1 mouse cellular context compared by ENCODE assay signal in the genomic region with DNA sequence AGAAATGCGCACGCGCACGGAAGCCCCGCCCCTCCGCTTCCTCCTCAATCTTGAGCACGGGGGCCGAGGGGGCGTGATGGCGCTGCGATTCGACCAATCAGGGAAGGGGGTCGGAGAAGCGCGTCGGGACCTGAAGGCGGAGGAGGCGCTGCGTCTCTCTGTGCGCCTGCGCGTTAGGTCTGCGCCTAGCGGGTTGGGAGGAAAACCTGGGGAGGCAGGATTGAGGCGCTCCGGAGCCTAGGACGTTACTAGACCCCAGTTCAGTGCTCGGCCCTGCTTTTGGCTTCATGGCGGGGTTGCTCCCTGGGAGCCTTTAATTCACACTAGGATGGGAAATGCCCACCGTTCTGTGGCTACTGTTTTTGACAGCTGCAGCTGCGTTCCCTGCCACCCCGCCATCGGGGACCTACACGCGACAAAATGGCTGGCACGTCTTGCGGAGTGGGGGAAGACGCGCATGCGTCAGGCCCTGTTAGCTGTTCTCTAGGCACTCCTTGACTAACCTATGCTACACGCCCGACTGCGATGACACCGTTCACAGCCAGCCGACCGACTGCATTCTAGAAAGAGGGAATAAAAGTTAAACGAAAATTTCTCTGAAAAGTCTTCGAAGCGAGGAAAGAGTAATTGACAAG.
TF ChIP-seq lines count a peak whose summit lies in the region.

No protein-coding gene starts in this region.

TF ChIP-seq in MEL, 35 proteins besides CTCF, POLR2A, EP300 and RAD21:
- TF ChIP-seq ZC3H11A (IDR thresholded peaks at IDR 0.05; ENCODE audit: low read depth, low read length) = no peak
- TF ChIP-seq CHD1 (IDR thresholded peaks at IDR 0.05; ENCODE audit: low read depth, low read length) = no peak
- no peak for TF ChIP-seq JUND (IDR thresholded peaks at IDR 0.05; ENCODE audit: low read depth, low read length)
- TF ChIP-seq MYB (IDR thresholded peaks at IDR 0.05; ENCODE audit: low read depth, low read length) = no peak
- no peak for TF ChIP-seq HCFC1 (IDR thresholded peaks at IDR 0.05; ENCODE audit: low read depth, low read length)
- TF ChIP-seq ZMIZ1 (IDR thresholded peaks at IDR 0.05; ENCODE audit: low read depth, low read length) = no peak
- no peak for TF ChIP-seq MEF2A (IDR thresholded peaks at IDR 0.05; ENCODE audit: extremely low read depth, insufficient replicate concordance, low read depth, low read length, poor library complexity, severe bottlenecking)
- peak; percentile 93 for TF ChIP-seq POLR2AphosphoS5 (IDR thresholded peaks at IDR 0.05; ENCODE audit: borderline replicate concordance, low read depth, low read length)
- TF ChIP-seq SIN3A (IDR thresholded peaks at IDR 0.05; ENCODE audit: low read length) = no peak
- TF ChIP-seq MYC (IDR thresholded peaks at IDR 0.05; ENCODE audit: low read depth, low read length) = no peak
- TF ChIP-seq USF1 (IDR thresholded peaks at IDR 0.05; ENCODE audit: low read depth, low read length) = no peak
- TF ChIP-seq E2F4 (IDR thresholded peaks at IDR 0.05; ENCODE audit: borderline replicate concordance, low read depth, low read length) = no peak
- no peak for TF ChIP-seq TAL1 (IDR thresholded peaks at IDR 0.05; ENCODE audit: low read length)
- TF ChIP-seq CHD2 (IDR thresholded peaks at IDR 0.05; ENCODE audit: low read length) = no peak
- TF ChIP-seq KAT2A (conservative IDR thresholded peaks at IDR 0.05; ENCODE audit: low read depth, low read length) = no peak
- TF ChIP-seq NRF1 (IDR thresholded peaks at IDR 0.05; ENCODE audit: insufficient read depth, low read depth, low read length, poor library complexity, severe bottlenecking) = no peak
- no peak for TF ChIP-seq NELFE (IDR thresholded peaks at IDR 0.05; ENCODE audit: low read depth, low read length)
- no peak for TF ChIP-seq BHLHE40 (IDR thresholded peaks at IDR 0.05; ENCODE audit: borderline replicate concordance, low read depth, low read length)
- TF ChIP-seq UBTF (IDR thresholded peaks at IDR 0.05; ENCODE audit: borderline replicate concordance, insufficient read depth, low read depth, low read length) = peak; percentile 53; the same call in 1 of the 2 replicates
- no peak for TF ChIP-seq TCF12 (IDR thresholded peaks at IDR 0.05; ENCODE audit: low read depth, low read length)
- peak; percentile 80 for TF ChIP-seq TBP (IDR thresholded peaks at IDR 0.05; ENCODE audit: low read depth, low read length)
